Mouse (Mus musculus) ES-Bruce4 (cell line): Measurements from ENCODE around the gene Igfbp3.

Experiments
- CTCF ChIP-seq: IDR thresholded peaks from one replicate; pipeline ENCODE4 v1.8.1; 2011; ENCODE audit warnings: low read depth, low read length
- EP300 ChIP-seq: IDR thresholded peaks from 2 replicates; pipeline ENCODE4 v1.6.1; 2011; ENCODE audit warnings: low read depth, low read length; ENCODE audit not compliant: insufficient read depth
- POLR2A ChIP-seq: IDR thresholded peaks from one replicate; pipeline ENCODE4 v1.8.1; 2011; ENCODE audit warnings: low read length; ENCODE audit not compliant: insufficient read depth

DNA sequence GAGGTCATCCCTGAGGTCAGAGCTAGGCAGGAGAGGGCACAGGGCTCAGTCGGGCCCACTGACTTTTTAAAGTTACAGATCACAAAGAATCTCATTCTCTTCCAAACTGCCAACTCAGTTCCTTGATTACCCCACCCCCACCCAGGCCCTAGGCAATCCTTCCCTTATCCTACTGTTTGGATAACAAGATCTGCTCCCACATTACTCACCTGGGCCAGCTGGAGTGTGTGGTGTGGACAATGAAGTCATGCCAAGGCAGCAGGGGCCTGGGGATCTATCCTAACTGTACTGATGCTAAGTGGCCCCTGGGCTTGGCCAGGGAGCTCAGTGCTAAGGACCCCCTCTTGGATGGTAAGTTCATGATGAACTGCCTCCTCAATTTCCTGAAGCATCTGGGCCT, 29.3 kb downstream of the Igfbp3 start:
- no peak for TF ChIP-seq POLR2A
- TF ChIP-seq CTCF: no peak
- no peak for TF ChIP-seq EP300
